In the genomic region with DNA sequence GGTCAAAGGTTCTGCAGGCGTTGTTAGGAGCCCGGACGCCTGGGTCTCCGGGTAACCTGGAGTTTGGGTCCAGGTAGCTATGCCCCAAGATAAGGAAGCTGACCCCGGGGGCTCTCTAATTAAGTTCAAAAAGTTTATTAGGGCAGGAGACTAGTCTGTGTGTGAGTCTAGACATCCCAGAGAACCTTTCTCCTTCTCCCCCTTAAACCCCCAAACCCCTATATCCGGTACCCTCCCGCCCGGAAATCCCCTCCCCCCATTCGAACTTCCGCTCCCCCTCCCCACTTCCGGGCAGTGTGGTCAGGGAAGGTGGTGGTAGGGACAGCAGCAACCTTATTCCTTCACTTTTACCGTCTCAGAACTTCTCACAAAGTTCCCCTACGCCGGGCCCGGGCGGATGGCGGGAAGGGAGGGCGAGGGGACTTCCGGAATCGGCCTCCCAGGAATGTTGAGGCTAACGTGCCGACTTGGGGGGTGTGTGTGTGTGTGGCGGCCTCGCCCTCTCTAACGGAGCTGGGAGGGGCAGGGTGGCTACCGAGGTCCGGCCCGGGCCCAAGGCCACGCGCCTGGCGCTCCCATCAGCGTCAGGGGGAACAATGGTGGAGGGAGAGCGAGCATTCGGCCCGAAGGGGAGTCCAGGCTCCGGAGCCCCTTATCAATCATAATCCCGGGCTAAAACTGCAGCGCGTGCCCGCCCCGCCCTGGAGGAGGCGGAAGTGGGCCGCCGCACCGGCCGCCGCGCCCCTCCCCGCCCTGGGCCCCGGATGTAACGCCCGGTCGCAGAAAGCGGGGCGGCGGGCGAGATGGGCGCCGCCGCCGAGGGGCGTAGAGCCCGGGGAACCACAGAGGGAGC, we compare ENCODE assay signal across 8 mouse cellular contexts. TPM values are rescaled to one million over a fixed set of nuclear protein-coding genes. Genes with fewer than 3 reads are reported as not detected.
DNase-seq lines count a peak whose midpoint lies in the region; ATAC-seq and TF ChIP-seq lines count a peak whose summit lies in the region.

No protein-coding gene starts in this region.

- peak; percentile 51 to 54 for DNase-seq in left cerebral cortex, adult 18-20 months (ENCODE audit: low spot score in 2 of 2)
- DNase-seq in left cerebral cortex, adult 8-10 months (ENCODE audit: low spot score in 2 of 2), result no peak
- peak; percentile 63 to 80 for DNase-seq in cerebellum, adult 18-20 months
- DNase-seq in forebrain, postnatal 0 days, result peak; percentile 68
- DNase-seq in hindbrain, embryonic 14.5 days (ENCODE audit: low spot score), result peak; percentile 63
- peak; percentile 86 for DNase-seq in liver
- DNase-seq in splenic B cell, adult 2 months (ENCODE audit: low read depth, low spot score), result peak; percentile 72

- H3K9me3 ChIP-seq in forebrain, postnatal 0 days (ENCODE audit: low read length), result no peaks in the 10 kb centered on the region
- H3K9me3 ChIP-seq in hindbrain, embryonic 14.5 days (ENCODE audit: control insufficient read depth, low read length), result no peaks in the 10 kb centered on the region
- no peaks in the 10 kb centered on the region for H3K9me3 ChIP-seq in midbrain, embryonic 15.5 days

- ATAC-seq in forebrain, postnatal 0 days, result peak; percentile 73
- peak; percentile 60 for ATAC-seq in hindbrain, embryonic 14.5 days (ENCODE audit: low FRiP score)
- ATAC-seq in midbrain, embryonic 15.5 days (replicated peaks), result peak; percentile 61

- H3K4me1 ChIP-seq in forebrain, postnatal 0 days (ENCODE audit: insufficient read depth), result 0 out of 2 replicates have a peak, but pooled peaks cover 1% of the 10 kb centered on the region
- H3K4me1 ChIP-seq in hindbrain, embryonic 14.5 days (replicated peaks; ENCODE audit: control insufficient read depth, insufficient read depth, low read length), result peaks cover 31% of the 10 kb centered on the region
- H3K4me1 ChIP-seq in midbrain, embryonic 15.5 days, result peaks cover 45% of the 10 kb centered on the region

- 0 out of 2 replicates have a peak, but pooled peaks have one; percentile 14 for TF ChIP-seq CTCF in forebrain, postnatal 0 days (IDR thresholded peaks at IDR 0.05; ENCODE audit: low read depth)

- WGBS in forebrain, postnatal 0 days, result 2% methylated on average over 60 of the region's 63 CpGs
- under 1% methylated on average over 59 of the region's 63 CpGs for WGBS in hindbrain, embryonic 14.5 days
- WGBS in midbrain, embryonic 15.5 days, result under 1% methylated on average over 62 of the region's 63 CpGs

- peak overlapping the region; percentile 98 for H3K4me3 ChIP-seq in forebrain, postnatal 0 days (ENCODE audit: low read depth, low read length)
- peak overlapping the region; percentile 100 for H3K4me3 ChIP-seq in hindbrain, embryonic 14.5 days (replicated peaks; ENCODE audit: low read length)
- peak overlapping the region; percentile 99 for H3K4me3 ChIP-seq in midbrain, embryonic 15.5 days

- peaks cover 30% of the 10 kb centered on the region for H3K36me3 ChIP-seq in forebrain, postnatal 0 days (ENCODE audit: insufficient read depth)
- H3K36me3 ChIP-seq in hindbrain, embryonic 14.5 days (replicated peaks; ENCODE audit: control insufficient read depth, insufficient read depth), result peaks cover 44% of the 10 kb centered on the region
- peaks cover 31% of the 10 kb centered on the region for H3K36me3 ChIP-seq in midbrain, embryonic 15.5 days (replicated peaks)
- H3K36me3 ChIP-seq in splenic B cell, adult 2 months (ENCODE audit: control insufficient read depth, insufficient read depth, low read length, poor library complexity, severe bottlenecking), result peaks cover 14% of the 10 kb centered on the region

- no peaks in the 10 kb centered on the region for H3K27me3 ChIP-seq in forebrain, postnatal 0 days (ENCODE audit: insufficient read depth, low read length)
- H3K27me3 ChIP-seq in hindbrain, embryonic 14.5 days (ENCODE audit: control insufficient read depth, insufficient read depth, low read length), result no peaks in the 10 kb centered on the region
- H3K27me3 ChIP-seq in midbrain, embryonic 15.5 days (replicated peaks), result 0 out of 2 replicates have a peak, but pooled peaks cover 2% of the 10 kb centered on the region
- H3K27me3 ChIP-seq in splenic B cell, adult 2 months (ENCODE audit: control insufficient read depth, insufficient read depth, low read length, poor library complexity, severe bottlenecking), result no peaks in the 10 kb centered on the region

- H3K4me2 ChIP-seq in forebrain, postnatal 0 days (ENCODE audit: low read depth), result peak overlapping the region; percentile 87
- H3K4me2 ChIP-seq in hindbrain, embryonic 14.5 days (replicated peaks), result peak overlapping the region; percentile 92
- H3K4me2 ChIP-seq in midbrain, embryonic 15.5 days, result peak overlapping the region; percentile 93

- H3K9ac ChIP-seq in forebrain, postnatal 0 days, result peak overlapping the region; percentile 97
- H3K9ac ChIP-seq in hindbrain, embryonic 14.5 days, result peak overlapping the region; percentile 100
- peak overlapping the region; percentile 99 for H3K9ac ChIP-seq in midbrain, embryonic 15.5 days

- peak overlapping the region; percentile 97 for H3K27ac ChIP-seq in forebrain, postnatal 0 days (ENCODE audit: low read depth, low read length)
- H3K27ac ChIP-seq in hindbrain, embryonic 14.5 days, result peak overlapping the region; percentile 96
- H3K27ac ChIP-seq in midbrain, embryonic 15.5 days, result peak overlapping the region; percentile 97

RNA-seq across cellular contexts. Expression of a gene that starts 0.9 kb away (rescaled TPM):
- total RNA-seq in left cerebral cortex, adult 18-20 months (2021), result 100 to 1,000 TPM; 224 to 231 TPM
- total RNA-seq in left cerebral cortex, adult 8-10 months (2022), result 100 to 1,000 TPM; 203 to 237 (median 220) TPM
- 386 and 408 TPM in 2 replicates for total RNA-seq in forebrain, postnatal 0 days (2014; rRNA removed)
- polyA plus RNA-seq in forebrain, postnatal 0 days (2015; fragmentation: Nextera tagmentation; extraction: Ambion mirVana), result 687 and 843 TPM in 2 replicates
- 662 and 703 TPM in 2 replicates for polyA plus RNA-seq in hindbrain, embryonic 14.5 days (2014; fragmentation: Nextera tagmentation; extraction: Ambion mirVana)
- polyA plus RNA-seq in midbrain, embryonic 15.5 days (2015; fragmentation: Nextera tagmentation; extraction: Ambion mirVana), result 659 and 665 TPM in 2 replicates

RNA-seq across cellular contexts. Expression of a gene that starts 3.4 kb away (rescaled TPM):
- 1 to 10 TPM; 7.3 to 8.8 TPM for total RNA-seq in left cerebral cortex, adult 18-20 months (2021)
- total RNA-seq in left cerebral cortex, adult 8-10 months (2022), result 10 to 100 TPM; 10.5 to 14.1 (median 12.5) TPM
- 7.4 and 14.6 TPM in 2 replicates for total RNA-seq in forebrain, postnatal 0 days (2014; rRNA removed)
- polyA plus RNA-seq in forebrain, postnatal 0 days (2015; fragmentation: Nextera tagmentation; extraction: Ambion mirVana), result 4.3 and 5.5 TPM in 2 replicates
- polyA plus RNA-seq in hindbrain, embryonic 14.5 days (2014; fragmentation: Nextera tagmentation; extraction: Ambion mirVana), result 6.4 and 7.8 TPM in 2 replicates
- 8.0 and 8.3 TPM in 2 replicates for polyA plus RNA-seq in midbrain, embryonic 15.5 days (2015; fragmentation: Nextera tagmentation; extraction: Ambion mirVana)

RNA-seq across cellular contexts. Expression of a gene that starts 6.3 kb away (rescaled TPM):
- 100 to 1,000 TPM; 120 to 124 TPM for total RNA-seq in left cerebral cortex, adult 18-20 months (2021)
- 100 to 1,000 TPM; 124 to 140 (median 132) TPM for total RNA-seq in left cerebral cortex, adult 8-10 months (2022)
- 133 and 134 TPM in 2 replicates for total RNA-seq in forebrain, postnatal 0 days (2014; rRNA removed)
- 151 and 160 TPM in 2 replicates for polyA plus RNA-seq in forebrain, postnatal 0 days (2015; fragmentation: Nextera tagmentation; extraction: Ambion mirVana)
- polyA plus RNA-seq in hindbrain, embryonic 14.5 days (2014; fragmentation: Nextera tagmentation; extraction: Ambion mirVana), result 158 TPM in 2 replicates
- polyA plus RNA-seq in midbrain, embryonic 15.5 days (2015; fragmentation: Nextera tagmentation; extraction: Ambion mirVana), result 180 and 181 TPM in 2 replicates

RNA-seq across cellular contexts. Expression of a gene that starts 6.5 kb away (rescaled TPM):
- 10 to 100 TPM; 86.4 to 90.1 TPM for total RNA-seq in left cerebral cortex, adult 18-20 months (2021)
- total RNA-seq in left cerebral cortex, adult 8-10 months (2022), result 10 to 100 TPM; 87.8 to 96.5 (median 89.7) TPM
- 63.2 and 76.4 TPM in 2 replicates for total RNA-seq in forebrain, postnatal 0 days (2014; rRNA removed)
- 102 and 109 TPM in 2 replicates for polyA plus RNA-seq in forebrain, postnatal 0 days (2015; fragmentation: Nextera tagmentation; extraction: Ambion mirVana)
- polyA plus RNA-seq in hindbrain, embryonic 14.5 days (2014; fragmentation: Nextera tagmentation; extraction: Ambion mirVana), result 90.6 and 93.4 TPM in 2 replicates
- polyA plus RNA-seq in midbrain, embryonic 15.5 days (2015; fragmentation: Nextera tagmentation; extraction: Ambion mirVana), result 114 and 122 TPM in 2 replicates

RNA-seq across cellular contexts. Expression of a gene that starts 14.6 kb away (rescaled TPM):
- total RNA-seq in left cerebral cortex, adult 18-20 months (2021), result not detected
- not detected for total RNA-seq in left cerebral cortex, adult 8-10 months (2022)
- 0.10 TPM in 1 of 2 replicates, not detected in the other for total RNA-seq in forebrain, postnatal 0 days (2014; rRNA removed)
- polyA plus RNA-seq in forebrain, postnatal 0 days (2015; fragmentation: Nextera tagmentation; extraction: Ambion mirVana), result 0.08 and 0.18 TPM in 2 replicates
- 0.29 and 0.43 TPM in 2 replicates for polyA plus RNA-seq in hindbrain, embryonic 14.5 days (2014; fragmentation: Nextera tagmentation; extraction: Ambion mirVana)
- polyA plus RNA-seq in midbrain, embryonic 15.5 days (2015; fragmentation: Nextera tagmentation; extraction: Ambion mirVana), result 0.11 and 0.14 TPM in 2 replicates

Comparison
In these comparisons a context has a peak if more than half of its experiments do, and no peak if none do; other contexts are left out.
1. DNase-seq: peak in left cerebral cortex, adult 18-20 months (2 of 2), cerebellum, adult 18-20 months (2 of 2), forebrain, postnatal 0 days (single experiment), hindbrain, embryonic 14.5 days (single experiment), liver (single experiment) and splenic B cell, adult 2 months (single experiment); none in left cerebral cortex, adult 8-10 months (0 of 2).
2. Peak in every context shown above with its lines, with median percentiles within 50 percentile points of each other: ATAC-seq, H3K27ac ChIP-seq, H3K4me2 ChIP-seq, H3K4me3 ChIP-seq and H3K9ac ChIP-seq.